Mouse (Mus musculus) liver (tissue): ENCODE measurements around the gene Gm10256.
"Not testable (repeated sequence)": the region's sequence is repeated elsewhere in the genome, so short reads cannot be mapped to it uniquely, and the experiment has no call there.

Experiments
- DNase-seq: peaks from one replicate; pipeline ENCODE4 v3.0.0-alpha.2; 2020; ENCODE audit warnings: mixed read lengths

Gm10256 gene

DNA sequence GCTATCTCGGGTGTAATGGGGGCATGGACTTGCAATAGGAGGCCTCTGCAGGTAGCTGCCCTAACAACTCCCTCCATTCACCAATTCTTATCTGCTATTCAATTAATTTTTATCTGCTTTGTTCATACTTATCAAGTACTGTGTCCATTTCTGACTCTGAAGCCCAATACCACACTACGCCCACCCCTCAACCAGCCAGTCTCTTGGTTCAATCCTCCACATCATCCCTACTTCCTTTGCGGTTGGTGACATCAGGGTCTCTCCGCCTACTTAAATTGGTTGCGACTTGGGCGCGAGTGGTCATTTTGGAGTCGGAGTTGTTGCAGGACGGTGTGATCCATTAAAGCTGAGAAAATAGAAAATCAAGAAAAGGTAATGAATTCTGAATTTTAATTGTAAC lies at the start of gene Gm10256, which contains the start of gene Rbmy:
Gene Gm10256, plus strand, starts transcription at position 320 of the 400 bp plus-strand sequence.
Gene Rbmy, plus strand, starts transcription at position 301 of the 400 bp plus-strand sequence.
- not testable (repeated sequence) for DNase-seq

- not testable (repeated sequence) for DNase-seq
These were observed 34.4 kb upstream of the Gm10256 start, which contains the start of gene Gm4064 for GRCm38 (mm10) chrY:2796105-2796504. Gene Gm4064, minus strand, starts transcription at chrY:2796205.

GRCm38 (mm10) chrY:2900689-2901088 lies 70.2 kb downstream of the Gm10256 start, which contains the start of gene Gm10352:
Gene Gm10352, plus strand, starts transcription at chrY:2900989.
- not testable (repeated sequence) for DNase-seq
